Mouse (Mus musculus): ENCODE results near the gene Tas2r105. TPM values are rescaled to one million over a fixed set of nuclear protein-coding genes. Genes with fewer than 3 reads are reported as not detected.

Gene Tas2r105
- not detected for total RNA-seq (2023)

DNA sequence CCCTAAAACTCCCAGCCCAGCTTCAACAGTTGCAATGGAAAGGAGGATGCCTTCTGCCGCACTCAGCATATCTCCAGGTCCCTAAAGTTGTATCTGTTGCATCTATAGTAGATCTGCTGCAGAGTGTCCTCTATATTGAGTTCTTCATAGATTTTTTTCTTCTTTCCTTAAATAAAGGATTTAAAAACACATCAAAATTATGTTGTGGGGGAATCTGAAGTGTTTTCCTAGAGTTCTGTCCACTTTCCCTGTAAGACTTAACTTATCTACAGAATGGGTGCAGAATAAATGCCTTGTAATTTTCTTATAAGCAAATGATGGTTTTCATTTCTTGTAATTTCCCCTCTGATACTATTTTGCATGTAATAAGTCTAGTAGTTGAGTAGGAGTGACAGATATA, at the start of gene Tas2r105:
Tas2r105 (minus strand) TSS at position 101 of the 400 bp plus-strand sequence.

GRCm38 (mm10) chr6:131689963-131690362, 2.7 kb upstream of the Tas2r105 start, which contains the start of gene Tas2r114:
Gene Tas2r114 (minus strand): TSS chr6:131690063.

GRCm38 (mm10) chr6:131685644-131686043, 1.7 kb downstream of the Tas2r105 start, which contains the start of gene Tas2r104:
Gene Tas2r104 (minus strand): TSS chr6:131685744.

GRCm38 (mm10) chr6:131678786-131679185, 8.5 kb downstream of the Tas2r105 start, which contains the start of gene Tas2r106:
Gene Tas2r106 (minus strand): TSS chr6:131678886.

GRCm38 (mm10) chr6:131660049-131660448, 27.2 kb downstream of the Tas2r105 start, which contains the start of gene Tas2r107:
Gene Tas2r107 (minus strand): TSS chr6:131660149.

Other genes starting within 250 kb of the Tas2r105 start
- not detected for gene 5430401F13Rik, start 201.1 kb downstream of the Tas2r105 start, total RNA-seq (2023)
- gene Gm6619, start 201.1 kb downstream of the Tas2r105 start, total RNA-seq (2023), result not detected
- not detected for gene Tas2r130, start 56.6 kb downstream of the Tas2r105 start, total RNA-seq (2023)
- gene Tas2r107, start 27.3 kb downstream of the Tas2r105 start, total RNA-seq (2023), result not detected
- not detected for gene Tas2r106, start 8.6 kb downstream of the Tas2r105 start, total RNA-seq (2023)
- not detected for gene Tas2r104, start 1.8 kb downstream of the Tas2r105 start, total RNA-seq (2023)
- gene Tas2r114, start 2.6 kb upstream of the Tas2r105 start, total RNA-seq (2023), result not detected

Measured in monocyte, adult 59 days (primary cell).